Mouse (Mus musculus) heart, embryonic 10.5 days (tissue): ENCODE data around the gene Smc5. TPM values are rescaled to one million over a fixed set of nuclear protein-coding genes. Genes with fewer than 3 reads are reported as not detected.

Experiments
- DNase-seq: peaks from one replicate; pipeline ENCODE4 v3.0.0-alpha.2; 2017; ENCODE audit warnings: low spot score
- H3K27ac ChIP-seq: fragments of 300-500 bp; sonication (generic); 2 replicates; pipeline ENCODE4 v1.5.1; 2016; ENCODE audit warnings: mild to moderate bottlenecking
- H3K27me3 ChIP-seq: fragments of 300-500 bp; sonication (generic); 2 replicates; pipeline ENCODE4 v1.6.1; 2016; ENCODE audit warnings: mild to moderate bottlenecking; ENCODE audit not compliant: poor library complexity, insufficient read depth, severe bottlenecking
- H3K36me3 ChIP-seq: fragments of 300-500 bp; sonication (generic); 2 replicates; pipeline ENCODE4 v1.6.1; 2016; ENCODE audit warnings: mild to moderate bottlenecking, moderate library complexity
- H3K4me1 ChIP-seq: fragments of 300-500 bp; sonication (generic); 2 replicates; pipeline ENCODE4 v1.6.1; 2016; ENCODE audit warnings: mild to moderate bottlenecking
- H3K4me3 ChIP-seq: fragments of 300-500 bp; sonication (generic); 2 replicates; pipeline ENCODE4 v1.5.1; 2016; ENCODE audit warnings: mild to moderate bottlenecking, moderate library complexity
- H3K9me3 ChIP-seq: fragments of 300-500 bp; sonication (generic); 2 replicates; pipeline ENCODE4 v1.6.1; 2016; ENCODE audit warnings: mild to moderate bottlenecking, moderate library complexity
- WGBS: fragments of 180-500 bp; shearing (Covaris S2); methylation state at CpG from one replicate; pipeline ENCODE4 v1.1.7; 2016; 5-methylcytosine and 5-hydroxymethylcytosine counted together
- polyA plus RNA-seq: library from polyadenylated mRNA; unstranded; fragments of >200 nt; fragmentation: Nextera tagmentation; extraction: Ambion mirVana; gene quantifications from 2 replicates; pipeline ENCODE4 v1.2.1, GENCODE M21; 2016

Gene Smc5
- polyA plus RNA-seq, result 32.2 and 39.1 TPM in 2 replicates

- peak; percentile 94 for DNase-seq
- no peaks in the 10 kb centered on the region for H3K9me3 ChIP-seq
- H3K4me1 ChIP-seq, result peaks cover 14% of the 10 kb centered on the region
- peaks cover 3% of the 10 kb centered on the region for H3K36me3 ChIP-seq
- H3K27ac ChIP-seq, result peak within 1 kb of the TSS; percentile 95
- under 1% methylated on average over 69 of the region's 69 CpGs for WGBS
- H3K4me3 ChIP-seq, result peak within 1 kb of the TSS; percentile 96
- no peaks in the 10 kb centered on the region for H3K27me3 ChIP-seq
Observed at GRCm38 (mm10) chr19:23273355-23274053, at the start of gene Smc5. Gene Smc5, minus strand, starts transcription at chr19:23273897.

DNA sequence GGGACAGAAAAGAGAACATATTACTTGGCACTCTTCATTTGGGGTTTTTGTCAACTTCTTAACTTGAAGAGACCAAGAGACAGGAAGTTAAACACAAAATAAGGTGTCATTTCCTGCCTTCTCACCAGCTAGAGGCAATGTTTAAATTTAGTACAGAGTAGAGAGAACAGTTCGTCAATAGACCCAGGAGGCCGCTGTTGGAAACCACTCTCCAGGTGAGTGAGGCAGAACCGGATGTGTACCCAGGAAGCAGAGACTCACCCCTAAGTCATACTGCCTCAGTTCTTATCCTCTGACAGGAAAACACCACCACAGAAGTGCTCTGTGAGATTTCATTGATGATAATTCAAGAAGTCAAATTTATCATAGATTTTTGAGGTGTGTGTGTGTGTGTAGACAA, 49.4 kb upstream of the Smc5 start:
- Histone ChIP-seq H3K27me3 (no peaks in the 10 kb centered on the region), H3K4me1 (no peaks in the 10 kb centered on the region), H3K4me3 (no peak overlapping the region), H3K36me3 (no peaks in the 10 kb centered on the region), H3K27ac (no peak overlapping the region), H3K9me3 (no peaks in the 10 kb centered on the region)
- no peak for DNase-seq
- WGBS, result 69% methylated on average over 3 of the region's 3 CpGs

DNA sequence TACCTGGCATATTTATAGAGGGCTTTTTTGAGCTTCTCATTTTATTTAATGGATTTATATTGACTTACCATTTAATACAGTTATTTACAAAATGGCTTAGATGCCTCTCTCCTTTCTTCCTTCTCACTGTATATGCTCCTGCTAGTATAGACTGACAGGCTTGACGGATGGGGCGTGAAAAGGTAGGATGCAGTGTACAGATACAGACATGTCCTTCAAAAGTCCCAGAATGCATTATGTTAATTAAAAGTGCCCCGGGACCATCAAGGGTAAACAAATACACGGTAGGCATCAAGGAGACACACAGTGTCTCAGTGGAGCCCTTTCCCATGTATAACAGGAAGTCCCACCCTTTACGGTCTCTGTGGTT, 44.3 kb upstream of the Smc5 start:
- Histone ChIP-seq H3K27ac (no peak overlapping the region), H3K4me1 (no peaks in the 10 kb centered on the region), H3K4me3 (no peak overlapping the region), H3K27me3 (no peaks in the 10 kb centered on the region), H3K9me3 (no peaks in the 10 kb centered on the region), H3K36me3 (no peaks in the 10 kb centered on the region)
- WGBS, result 76% methylated on average over 5 of the region's 5 CpGs
- no peak for DNase-seq

DNA sequence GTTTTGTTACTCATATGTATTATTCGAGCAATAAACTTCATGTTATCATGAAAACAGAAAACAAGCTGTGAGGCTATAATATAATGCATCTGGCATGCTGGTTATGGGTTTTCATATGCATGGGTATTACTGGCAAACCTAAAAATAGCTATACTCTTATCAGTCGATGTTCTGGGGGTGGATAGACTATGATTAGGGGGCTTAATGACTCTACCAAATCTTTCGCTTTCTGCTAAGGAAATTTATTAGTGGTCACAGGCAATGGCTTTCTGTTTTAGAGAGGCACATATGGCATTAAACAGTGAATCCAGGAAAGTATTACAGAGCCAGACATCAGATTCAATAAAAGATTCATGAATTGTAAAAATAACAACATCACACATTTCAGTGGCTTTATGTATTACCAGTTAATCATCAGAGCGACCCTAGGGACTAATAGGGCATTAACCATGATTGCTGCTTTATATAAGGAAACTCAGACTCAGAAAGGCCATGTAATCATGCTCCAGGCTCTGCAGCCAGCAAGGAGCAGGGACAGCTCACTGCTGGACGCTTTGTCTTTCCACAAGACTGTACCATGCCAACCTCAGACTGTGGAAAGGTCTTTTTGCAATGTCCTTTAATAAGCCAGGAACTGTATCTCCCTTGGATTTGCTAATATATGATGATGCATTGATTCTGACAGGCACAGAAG, 43.7 kb upstream of the Smc5 start:
- no peaks in the 10 kb centered on the region for H3K4me1 ChIP-seq
- 70% methylated on average over 5 of the region's 5 CpGs for WGBS
- H3K9me3 ChIP-seq, result no peaks in the 10 kb centered on the region
- H3K36me3 ChIP-seq, result no peaks in the 10 kb centered on the region
- H3K27me3 ChIP-seq, result no peaks in the 10 kb centered on the region
- no peak overlapping the region for H3K27ac ChIP-seq
- no peak overlapping the region for H3K4me3 ChIP-seq
- DNase-seq, result no peak

DNA sequence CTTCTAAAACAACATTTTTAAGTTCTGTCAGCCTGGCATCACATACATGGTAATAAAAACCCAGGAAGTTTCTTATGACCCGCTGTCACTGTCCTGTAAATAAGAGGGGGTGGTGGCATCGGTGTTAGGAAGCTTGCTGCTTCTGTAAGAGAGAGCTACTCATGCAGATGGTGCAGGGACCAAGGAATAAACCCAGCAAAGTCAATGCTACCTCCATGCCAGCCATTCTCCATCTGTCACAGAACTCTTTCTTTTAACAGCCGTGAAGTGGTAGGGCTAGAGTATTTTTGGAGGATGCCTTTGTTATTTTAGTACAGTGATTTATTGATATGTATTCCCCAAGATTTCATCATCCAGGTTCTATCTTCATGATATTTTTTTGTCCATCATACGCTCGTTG, 43.2 kb upstream of the Smc5 start:
- no peak overlapping the region for H3K27ac ChIP-seq

DNA sequence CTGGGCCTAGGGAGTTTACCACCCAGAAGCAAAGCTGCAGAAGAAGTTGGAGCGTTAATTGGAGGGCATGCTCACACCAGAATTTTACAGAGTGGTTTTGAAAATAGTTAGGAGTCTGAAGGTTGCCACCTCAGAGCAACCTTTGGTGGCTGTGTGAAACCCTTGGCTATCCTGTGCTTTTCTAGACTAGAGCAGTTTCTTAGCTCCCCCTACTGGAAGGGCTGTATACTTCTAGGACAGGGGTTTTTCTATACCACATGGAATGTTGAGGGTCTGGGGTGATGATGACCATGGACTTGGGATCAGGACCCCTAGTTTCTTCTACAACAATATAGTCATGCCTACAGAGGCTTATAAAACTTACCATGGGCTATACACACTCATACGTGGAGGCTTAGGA, 36.3 kb upstream of the Smc5 start:
- Histone ChIP-seq H3K9me3 (no peaks in the 10 kb centered on the region), H3K36me3 (no peaks in the 10 kb centered on the region), H3K27ac (no peak overlapping the region), H3K4me3 (no peak overlapping the region), H3K4me1 (no peaks in the 10 kb centered on the region), H3K27me3 (no peaks in the 10 kb centered on the region)
- 85% methylated on average over 2 of the region's 2 CpGs for WGBS
- no peak for DNase-seq

More for the DNA sequence above, 43.2 kb upstream of the Smc5 start:
- DNase-seq, result no peak
- Histone ChIP-seq H3K4me1 (no peaks in the 10 kb centered on the region), H3K9me3 (no peaks in the 10 kb centered on the region), H3K4me3 (no peak overlapping the region), H3K36me3 (no peaks in the 10 kb centered on the region), H3K27me3 (no peaks in the 10 kb centered on the region)
- WGBS, result 80% methylated on average over 5 of the region's 5 CpGs

GRCm38 (mm10) chr19:23306671-23307070, 33.0 kb upstream of the Smc5 start:
- WGBS, result 72% methylated on average over 7 of the region's 7 CpGs
- Histone ChIP-seq H3K4me1 (no peaks in the 10 kb centered on the region), H3K27ac (no peak overlapping the region)

DNA sequence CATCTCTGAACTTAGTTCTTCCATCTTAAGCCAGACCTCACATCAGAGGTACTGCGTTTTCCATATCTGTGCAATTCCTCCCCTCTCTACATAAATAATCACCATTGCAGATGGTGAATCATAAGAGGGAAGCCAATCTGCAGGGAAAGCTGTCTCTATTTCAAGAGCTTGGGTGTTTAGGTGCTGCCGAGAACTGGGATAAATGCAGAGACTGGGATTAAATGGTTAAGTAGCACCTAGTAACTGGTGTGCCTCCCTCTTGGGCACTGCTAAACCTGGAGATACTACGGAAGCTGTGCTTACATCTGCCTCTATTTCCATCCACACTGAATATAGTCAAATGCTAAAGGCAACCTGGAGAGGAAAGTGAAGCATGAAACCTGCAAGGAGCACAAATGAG, 26.3 kb upstream of the Smc5 start:
- Histone ChIP-seq H3K36me3 (no peaks in the 10 kb centered on the region), H3K4me3 (no peak overlapping the region), H3K9me3 (no peaks in the 10 kb centered on the region), H3K4me1 (no peaks in the 10 kb centered on the region), H3K27ac (no peak overlapping the region), H3K27me3 (no peaks in the 10 kb centered on the region)
- 82% methylated on average over 3 of the region's 3 CpGs for WGBS
- DNase-seq, result no peak

More at GRCm38 (mm10) chr19:23306671-23307070, 33.0 kb upstream of the Smc5 start:
- no peaks in the 10 kb centered on the region for H3K36me3 ChIP-seq
- H3K4me3 ChIP-seq, result no peak overlapping the region
- H3K27me3 ChIP-seq, result no peaks in the 10 kb centered on the region
- DNase-seq, result no peak
- H3K9me3 ChIP-seq, result no peaks in the 10 kb centered on the region

GRCm38 (mm10) chr19:23298917-23299316, 25.2 kb upstream of the Smc5 start:
- Histone ChIP-seq H3K4me1 (no peaks in the 10 kb centered on the region), H3K4me3 (no peak overlapping the region), H3K36me3 (no peaks in the 10 kb centered on the region), H3K27me3 (no peaks in the 10 kb centered on the region), H3K9me3 (no peaks in the 10 kb centered on the region), H3K27ac (no peak overlapping the region)
- 70% methylated on average over 1 of the region's 1 CpGs for WGBS
- DNase-seq, result no peak

DNA sequence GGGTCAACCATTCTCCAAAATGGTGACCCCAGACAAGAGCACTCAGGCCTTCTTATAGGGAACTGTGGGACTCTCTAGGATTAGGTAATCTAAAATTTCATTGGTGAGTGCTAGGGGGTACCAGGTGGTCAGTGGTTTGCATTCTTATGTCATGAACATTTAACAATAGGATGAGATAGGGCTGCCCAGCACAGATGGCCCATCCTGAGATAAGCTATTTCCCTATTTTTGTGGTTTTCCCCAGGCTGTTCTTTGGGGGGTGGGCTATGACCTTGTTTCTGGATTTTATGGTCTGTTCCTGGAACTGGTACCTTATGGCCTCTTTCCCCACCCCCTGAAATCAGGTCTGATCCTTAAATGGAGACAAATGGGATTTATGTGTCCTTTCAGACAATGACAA, 23.5 kb upstream of the Smc5 start:
- Histone ChIP-seq H3K4me3 (no peak overlapping the region), H3K27me3 (no peaks in the 10 kb centered on the region), H3K9me3 (no peaks in the 10 kb centered on the region), H3K36me3 (no peaks in the 10 kb centered on the region), H3K27ac (no peak overlapping the region), H3K4me1 (no peaks in the 10 kb centered on the region)
- DNase-seq, result no peak

DNA sequence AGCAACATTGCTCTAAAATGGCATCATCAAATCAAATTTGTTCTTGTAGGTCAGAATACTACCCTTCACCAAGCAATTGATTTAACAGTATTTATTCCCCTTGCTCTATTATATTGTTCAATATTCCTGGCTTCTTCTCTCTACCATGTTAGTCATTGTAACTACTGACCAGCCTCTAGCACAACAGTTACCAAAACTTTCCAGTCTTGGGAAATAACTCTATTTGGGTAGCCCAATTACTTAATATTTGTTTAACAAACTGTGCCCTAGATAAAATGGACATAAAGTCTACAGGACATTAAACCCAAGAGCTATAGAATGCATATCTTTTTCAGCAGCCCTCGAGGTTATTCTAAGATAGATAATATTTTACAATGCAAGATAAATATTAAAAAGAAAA, 15.6 kb upstream of the Smc5 start:
- no peak for DNase-seq
- H3K36me3 ChIP-seq, result no peaks in the 10 kb centered on the region
- H3K9me3 ChIP-seq, result no peaks in the 10 kb centered on the region
- no peaks in the 10 kb centered on the region for H3K4me1 ChIP-seq
- H3K27me3 ChIP-seq, result no peaks in the 10 kb centered on the region
- H3K27ac ChIP-seq, result no peak overlapping the region
- WGBS, result 62% methylated on average over 1 of the region's 1 CpGs
- H3K4me3 ChIP-seq, result no peak overlapping the region

DNA sequence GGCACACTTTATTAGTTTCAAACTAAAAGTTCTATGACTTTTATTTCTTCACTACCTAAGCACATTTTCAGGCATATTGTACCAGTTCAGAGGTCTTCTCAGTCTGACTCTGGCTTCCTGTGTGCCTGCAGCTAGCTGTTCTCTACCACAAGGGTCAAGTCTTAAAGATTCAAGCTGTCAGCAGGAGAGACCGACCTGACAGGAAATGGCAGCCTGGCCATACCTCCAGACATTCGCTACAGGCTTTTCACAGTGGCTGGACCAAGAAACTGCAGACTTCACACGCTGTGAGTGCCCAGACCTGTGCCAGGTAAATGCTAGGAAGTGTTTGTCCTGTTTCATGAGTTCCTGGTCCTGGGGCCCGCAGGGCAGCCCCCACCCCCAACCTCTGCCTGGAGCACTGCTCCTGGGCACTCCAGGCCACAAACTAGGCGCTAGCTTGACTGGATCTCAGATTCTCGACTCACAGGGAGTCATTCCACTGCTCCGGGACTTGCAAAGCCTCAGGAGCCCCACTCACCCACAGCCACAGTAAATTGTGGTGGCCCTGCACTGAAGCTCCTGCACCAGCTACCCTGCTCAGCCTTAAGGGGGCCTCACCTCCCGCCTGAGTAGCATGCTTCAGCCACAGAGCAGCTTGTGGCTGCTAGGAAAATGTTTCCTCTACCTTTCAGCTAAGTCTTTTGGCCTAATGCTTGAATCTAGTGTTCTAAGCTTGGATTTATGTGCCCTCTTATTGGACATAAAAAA, 8.4 kb upstream of the Smc5 start:
- Histone ChIP-seq H3K27me3 (no peaks in the 10 kb centered on the region), H3K4me1 (peaks cover 6% of the 10 kb centered on the region; the same call in 1 of the 2 replicates), H3K9me3 (no peaks in the 10 kb centered on the region), H3K4me3 (no peak overlapping the region), H3K27ac (peak overlapping the region; percentile 57; the same call in 1 of the 2 replicates), H3K36me3 (no peaks in the 10 kb centered on the region)
- DNase-seq, result no peak
- 44% methylated on average over 8 of the region's 8 CpGs for WGBS

DNA sequence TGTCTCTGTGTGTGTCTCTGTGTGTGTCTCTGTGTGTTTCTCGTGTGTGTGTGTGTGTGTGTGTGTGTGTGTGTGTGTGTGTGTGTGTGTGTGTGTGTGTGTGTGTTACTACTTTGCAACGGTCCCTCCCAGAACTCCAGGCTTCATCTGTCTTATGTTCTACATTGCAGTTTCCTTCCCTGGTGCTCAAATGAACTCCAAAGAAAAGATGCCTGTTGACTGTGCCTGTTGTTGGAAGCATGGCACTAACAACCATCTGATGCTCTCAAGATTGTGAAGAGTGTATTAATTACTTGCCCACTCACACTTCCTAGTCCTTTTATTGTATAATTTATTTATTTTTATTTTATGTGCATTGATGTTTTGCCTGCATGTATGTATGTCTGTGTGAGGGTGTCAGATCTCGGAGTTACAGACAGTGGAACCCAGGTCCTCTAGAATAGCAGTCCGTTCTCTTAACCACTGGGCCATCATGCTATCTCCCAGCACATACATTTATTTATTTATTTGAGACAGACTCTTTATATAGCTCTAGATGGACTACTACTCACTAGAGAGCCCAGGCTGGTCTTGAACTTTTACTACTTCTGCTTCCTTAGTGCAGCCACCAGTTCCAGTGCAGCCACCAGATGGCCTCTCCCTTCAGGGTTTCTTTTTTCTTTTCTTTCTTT, 492 bp upstream of the Smc5 start:
- Histone ChIP-seq H3K27ac (peak overlapping the region; percentile 95), H3K9me3 (no peaks in the 10 kb centered on the region), H3K4me1 (peaks cover 14% of the 10 kb centered on the region), H3K36me3 (no peaks in the 10 kb centered on the region), H3K4me3 (peak overlapping the region; percentile 96), H3K27me3 (no peaks in the 10 kb centered on the region)
- DNase-seq, result no peak
- 51% methylated on average over 4 of the region's 4 CpGs for whole genome bisulfite sequencing
